Mouse (Mus musculus) lung, embryonic 15.5 days (tissue): ENCODE data around the gene Sncg. TPM values are rescaled to one million over a fixed set of nuclear protein-coding genes. Genes with fewer than 3 reads are reported as not detected.
"Not testable (repeated sequence)": the region's sequence is repeated elsewhere in the genome, so short reads cannot be mapped to it uniquely, and the experiment has no call there.

Experiments
- ATAC-seq: fragments of 200-750 bp; cut with Nextera tagmentation; 2 replicates; pipeline ENCODE4 v1.8.0; 2017; ENCODE audit warnings: moderate number of reproducible peaks, borderline replicate concordance; ENCODE audit not compliant: low FRiP score, low TSS enrichment; ENCODE audit errors: extremely low read depth
- H3K27ac ChIP-seq: fragments of 300-500 bp; sonication (generic); 2 replicates; pipeline ENCODE4 v1.5.1; 2015; ENCODE audit warnings: moderate library complexity, mild to moderate bottlenecking, inconsistent platforms
- H3K27me3 ChIP-seq: fragments of 300-500 bp; sonication (generic); 2 replicates; pipeline ENCODE4 v1.6.1; 2015; ENCODE audit warnings: inconsistent platforms
- H3K36me3 ChIP-seq: fragments of 300-500 bp; sonication (generic); 2 replicates; pipeline ENCODE4 v1.6.1; 2015; ENCODE audit warnings: inconsistent platforms
- H3K4me1 ChIP-seq: fragments of 300-500 bp; sonication (generic); 2 replicates; pipeline ENCODE4 v1.6.1; 2015; ENCODE audit warnings: inconsistent platforms
- H3K4me2 ChIP-seq: fragments of 300-500 bp; sonication (generic); 2 replicates; pipeline ENCODE4 v1.6.1; 2015; ENCODE audit warnings: inconsistent platforms, mild to moderate bottlenecking, moderate library complexity
- H3K4me3 ChIP-seq: fragments of 300-500 bp; sonication (generic); 2 replicates; pipeline ENCODE4 v1.5.1; 2015; ENCODE audit warnings: mild to moderate bottlenecking, inconsistent platforms
- H3K9ac ChIP-seq: fragments of 300-500 bp; sonication (generic); 2 replicates; pipeline ENCODE4 v1.6.1; 2015; ENCODE audit warnings: inconsistent platforms
- H3K9me3 ChIP-seq: fragments of 300-500 bp; sonication (generic); 2 replicates; pipeline ENCODE4 v1.6.1; 2016; ENCODE audit warnings: inconsistent platforms
- WGBS: fragments of 180-500 bp; shearing (Covaris S2); methylation state at CpG from one replicate; pipeline ENCODE4 v1.1.7; 2015; 5-methylcytosine and 5-hydroxymethylcytosine counted together
- polyA plus RNA-seq: library from polyadenylated mRNA; unstranded; fragments of >200 nt; fragmentation: Nextera tagmentation; extraction: Ambion mirVana; gene quantifications from 2 replicates; pipeline ENCODE4 v1.2.1, GENCODE M21; 2015

Sncg gene
- 6.2 and 7.5 TPM in 2 replicates for polyA plus RNA-seq

DNA sequence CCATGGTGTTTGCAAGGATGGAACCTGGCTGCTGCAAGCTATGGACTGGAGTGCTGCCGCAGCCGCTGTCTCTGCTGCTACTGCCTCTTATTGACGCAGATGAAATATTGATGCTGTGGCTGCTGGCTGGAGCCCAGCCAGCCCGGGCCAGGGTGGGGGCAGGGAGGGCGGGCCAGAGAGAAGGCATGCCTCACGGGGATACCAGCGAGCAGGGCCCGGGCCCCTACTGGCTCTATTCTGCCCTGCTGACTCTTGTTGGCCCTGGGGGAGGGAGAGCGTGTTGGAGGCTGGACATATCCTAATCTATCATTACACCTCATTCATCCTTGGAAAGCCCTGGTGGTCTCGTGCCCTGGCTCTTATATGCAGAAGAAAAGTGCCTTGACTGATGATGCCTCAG is at the start of gene Sncg:
Gene Sncg (minus strand): TSS at position 213 of the 400 bp plus-strand sequence.
- Histone ChIP-seq H3K4me3 (peak within 1 kb of the TSS; percentile 33), H3K9ac (no peak within 1 kb of the TSS), H3K4me1 (peaks cover 23% of the 10 kb centered on the region), H3K36me3 (no peaks in the 10 kb centered on the region), H3K27me3 (no peaks in the 10 kb centered on the region), H3K4me2 (peak within 1 kb of the TSS; percentile 45), H3K27ac (peak within 1 kb of the TSS; percentile 10; the same call in 1 of the 2 replicates), H3K9me3 (no peaks in the 10 kb centered on the region)
- 22% methylated on average over 10 of the region's 10 CpGs for WGBS
- ATAC-seq, result peak; percentile 20; the same call in 1 of the 2 replicates

DNA sequence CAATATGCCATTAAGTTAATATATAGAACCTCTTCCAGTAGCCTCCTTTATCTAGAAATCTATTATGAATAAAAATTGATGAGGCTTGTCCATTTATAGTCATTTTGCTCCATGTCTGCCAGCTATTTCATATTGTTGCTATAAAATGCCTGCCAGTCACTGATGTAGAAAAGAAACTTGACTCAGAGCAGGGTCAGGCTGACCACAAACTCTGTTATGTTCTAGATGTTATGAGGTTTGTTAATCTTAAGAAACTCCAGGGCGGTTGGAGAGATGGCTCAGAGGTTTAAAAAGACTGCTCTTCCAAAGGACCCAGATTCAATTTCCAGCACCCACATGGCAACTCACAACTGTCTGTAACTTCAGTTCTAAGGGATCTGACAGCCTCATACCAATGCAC is 46.5 kb upstream of the Sncg start:
- no peak overlapping the region for H3K9ac ChIP-seq
- H3K4me3 ChIP-seq, result no peak overlapping the region
- 89% methylated on average over 1 of the region's 1 CpGs for WGBS
- no peaks in the 10 kb centered on the region for H3K27me3 ChIP-seq
- no peaks in the 10 kb centered on the region for H3K4me1 ChIP-seq
- H3K36me3 ChIP-seq, result peaks cover 63% of the 10 kb centered on the region
- H3K9me3 ChIP-seq, result no peaks in the 10 kb centered on the region
- H3K4me2 ChIP-seq, result no peak overlapping the region
- no peak overlapping the region for H3K27ac ChIP-seq
- no peak for ATAC-seq

DNA sequence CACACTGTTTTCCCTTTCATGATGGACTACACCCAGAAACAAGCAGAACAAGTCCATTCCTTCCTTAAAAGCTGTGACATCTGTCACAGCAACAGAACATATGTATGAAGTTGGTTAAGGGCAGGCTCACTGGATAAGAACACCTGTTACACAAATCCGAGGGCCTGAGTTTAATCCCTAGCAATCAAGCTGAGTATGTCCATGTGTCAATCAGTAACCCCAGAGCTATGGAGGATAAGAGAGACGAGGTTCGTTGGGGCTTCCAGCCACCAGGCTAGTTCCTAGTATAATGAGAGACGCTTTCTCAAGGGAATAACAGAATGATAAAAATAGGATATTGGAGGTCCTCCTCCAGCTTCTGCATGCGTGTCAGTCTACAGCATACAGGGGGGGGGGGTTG is 42.9 kb upstream of the Sncg start:
- Histone ChIP-seq H3K9ac (no peak overlapping the region), H3K36me3 (peaks cover 50% of the 10 kb centered on the region), H3K27me3 (no peaks in the 10 kb centered on the region), H3K9me3 (no peaks in the 10 kb centered on the region), H3K4me2 (no peak overlapping the region), H3K4me1 (no peaks in the 10 kb centered on the region), H3K27ac (no peak overlapping the region), H3K4me3 (no peak overlapping the region)
- no peak for ATAC-seq
- 84% methylated on average over 5 of the region's 5 CpGs for WGBS

DNA sequence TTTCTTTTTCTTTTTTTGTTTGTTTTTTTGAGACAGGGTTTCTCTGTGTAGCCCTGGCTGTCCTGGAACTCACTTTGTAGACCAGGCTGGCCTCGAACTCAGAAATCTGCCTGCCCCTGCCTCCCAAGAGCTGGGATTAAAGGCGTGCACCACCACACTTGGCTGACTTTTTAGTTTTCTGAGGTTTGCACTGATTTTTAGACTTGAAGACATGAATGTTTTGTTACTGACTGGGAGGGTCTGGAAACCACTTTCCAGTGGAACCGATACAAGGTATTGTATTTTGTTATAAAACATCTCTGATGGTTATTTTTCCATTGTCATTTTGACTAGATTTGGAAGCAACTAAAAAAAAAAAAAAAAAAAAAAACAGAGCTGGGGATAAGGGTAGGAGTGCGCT is 42.4 kb upstream of the Sncg start:
- peaks cover 46% of the 10 kb centered on the region for H3K36me3 ChIP-seq
- not testable (repeated sequence) for H3K4me2 ChIP-seq, H3K9me3 ChIP-seq, ATAC-seq, H3K4me3 ChIP-seq, H3K4me1 ChIP-seq, H3K27ac ChIP-seq, H3K9ac ChIP-seq, H3K27me3 ChIP-seq
- WGBS, result 93% methylated on average over 4 of the region's 4 CpGs

DNA sequence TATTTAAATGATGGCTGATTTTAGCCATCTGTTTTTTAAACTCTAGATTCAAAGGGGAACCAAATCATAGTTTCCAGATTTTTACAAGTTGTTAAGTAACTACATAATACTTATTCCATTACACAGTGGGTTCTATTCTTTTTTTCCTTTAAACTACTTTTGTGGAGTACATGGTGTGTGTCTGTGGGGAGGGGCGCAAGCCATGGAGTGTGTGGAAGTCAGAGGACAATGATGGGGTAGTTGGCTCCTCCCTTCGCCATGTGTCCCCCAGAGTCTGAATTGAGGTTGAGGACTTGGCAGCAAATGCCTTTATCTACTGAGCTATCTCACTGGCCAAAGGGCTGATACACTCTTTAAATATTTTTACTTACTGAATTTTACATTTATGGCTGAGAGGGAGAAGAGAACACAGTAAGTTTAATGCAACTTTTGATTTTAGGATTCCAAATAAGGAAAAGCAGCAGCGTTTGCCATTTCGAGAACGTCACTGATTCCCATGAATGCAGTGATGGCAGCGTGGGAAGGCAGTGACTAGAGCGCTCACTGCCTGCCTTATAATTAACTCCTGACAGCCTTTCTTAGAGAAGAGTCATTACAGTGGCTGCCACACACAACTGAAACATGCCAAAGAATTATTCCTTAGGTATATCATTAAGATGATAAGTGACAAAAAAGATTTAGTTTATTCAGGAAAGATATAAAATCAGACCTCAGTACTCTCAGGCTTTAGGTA is 37.7 kb upstream of the Sncg start:
- Histone ChIP-seq H3K9ac (no peak overlapping the region), H3K27ac (no peak overlapping the region), H3K4me2 (no peak overlapping the region), H3K36me3 (peaks cover 44% of the 10 kb centered on the region), H3K4me1 (no peaks in the 10 kb centered on the region), H3K4me3 (no peak overlapping the region), H3K27me3 (no peaks in the 10 kb centered on the region), H3K9me3 (no peaks in the 10 kb centered on the region)
- 91% methylated on average over 7 of the region's 7 CpGs for WGBS
- ATAC-seq, result no peak

DNA sequence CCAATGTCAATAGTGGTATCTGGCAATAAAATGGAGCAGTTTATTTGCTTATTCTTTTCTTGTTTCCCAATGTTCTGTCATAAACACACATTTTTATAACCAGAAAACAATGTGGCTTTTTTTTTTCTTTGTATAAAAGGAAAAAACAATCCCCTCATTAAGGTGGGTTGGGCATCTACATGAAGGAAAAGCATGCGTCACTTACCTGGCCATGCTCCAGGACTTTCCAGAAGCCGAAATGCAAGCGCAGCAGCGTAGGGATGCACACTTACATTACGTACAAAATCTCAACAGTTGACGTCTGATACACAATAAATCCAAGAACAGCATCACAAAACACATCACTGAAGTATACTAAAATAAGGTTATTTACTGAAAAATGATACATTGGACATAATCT is 36.1 kb upstream of the Sncg start:
- H3K4me2 ChIP-seq, result no peak overlapping the region
- 95% methylated on average over 6 of the region's 6 CpGs for WGBS
- no peak overlapping the region for H3K4me3 ChIP-seq
- H3K9me3 ChIP-seq, result no peaks in the 10 kb centered on the region
- no peaks in the 10 kb centered on the region for H3K27me3 ChIP-seq
- peaks cover 45% of the 10 kb centered on the region for H3K36me3 ChIP-seq
- H3K4me1 ChIP-seq, result no peaks in the 10 kb centered on the region
- no peak for ATAC-seq
- H3K9ac ChIP-seq, result no peak overlapping the region
- H3K27ac ChIP-seq, result no peak overlapping the region

DNA sequence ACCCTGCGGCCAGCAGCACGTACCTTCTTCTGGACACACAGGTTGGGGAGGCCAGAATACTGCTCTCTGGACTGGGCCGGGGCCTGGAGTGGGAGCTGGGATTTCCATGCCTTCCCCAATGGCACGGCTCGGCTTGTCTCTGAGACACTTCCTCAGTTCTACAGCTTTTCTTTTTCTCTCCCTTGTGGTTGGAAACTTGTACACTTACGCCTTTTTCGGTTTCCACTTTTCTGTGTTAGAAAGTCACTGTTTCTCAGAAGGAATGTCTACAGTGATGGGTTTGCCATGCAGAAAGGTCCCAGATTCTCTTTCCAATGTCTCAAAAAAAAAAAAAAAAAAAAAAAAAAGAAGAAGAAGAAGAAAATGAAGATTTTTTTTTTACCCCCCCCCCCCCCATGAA is 28.8 kb upstream of the Sncg start:
- no peak overlapping the region for H3K4me2 ChIP-seq
- no peak overlapping the region for H3K9ac ChIP-seq
- peaks cover 50% of the 10 kb centered on the region for H3K36me3 ChIP-seq
- no peaks in the 10 kb centered on the region for H3K4me1 ChIP-seq
- no peaks in the 10 kb centered on the region for H3K9me3 ChIP-seq
- WGBS, result 91% methylated on average over 7 of the region's 7 CpGs
- no peak overlapping the region for H3K27ac ChIP-seq
- no peak for ATAC-seq
- H3K27me3 ChIP-seq, result no peaks in the 10 kb centered on the region
- no peak overlapping the region for H3K4me3 ChIP-seq

DNA sequence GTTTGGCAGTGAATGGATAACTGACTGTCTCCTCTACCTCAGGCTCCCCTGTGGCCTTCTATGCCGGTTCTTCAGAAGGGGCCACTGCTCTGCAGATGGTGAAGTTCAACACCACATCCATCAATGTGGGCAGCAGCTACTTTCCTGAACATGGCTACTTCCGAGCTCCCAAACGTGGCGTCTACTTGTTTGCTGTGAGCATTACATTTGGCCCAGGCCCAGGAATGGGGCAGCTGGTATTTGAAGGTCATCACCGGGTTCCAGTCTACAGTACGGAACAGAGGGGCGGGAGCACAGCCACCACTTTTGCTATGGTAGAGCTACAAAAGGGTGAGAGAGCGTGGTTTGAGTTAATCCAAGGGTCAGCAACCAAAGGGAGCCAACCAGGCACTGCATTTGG is 28.3 kb upstream of the Sncg start:
- no peak overlapping the region for H3K27ac ChIP-seq

DNA sequence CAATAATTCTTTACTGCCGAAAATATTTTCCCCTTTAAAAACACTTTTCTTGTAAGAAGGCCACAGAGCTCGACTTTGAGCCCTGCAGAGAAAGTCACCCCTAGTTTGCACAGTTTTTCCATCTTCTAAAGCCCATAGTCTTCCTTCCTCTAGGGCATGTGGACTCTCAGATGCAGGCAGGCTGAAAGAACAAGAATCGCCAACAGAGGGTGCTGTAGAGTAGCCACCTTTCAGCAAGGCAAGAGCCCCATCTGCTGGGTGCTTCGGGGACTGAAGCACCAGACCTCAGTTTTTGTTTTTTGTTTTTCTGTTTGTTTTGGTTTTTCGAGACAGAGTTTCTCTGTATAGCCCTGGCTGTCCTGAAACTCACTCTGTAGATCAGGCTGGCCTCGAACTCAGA is 26.5 kb upstream of the Sncg start:
- H3K36me3 ChIP-seq, result peaks cover 43% of the 10 kb centered on the region
- WGBS, result 56% methylated on average over 6 of the region's 6 CpGs
- no peak for ATAC-seq

More for the DNA sequence above, 28.3 kb upstream of the Sncg start:
- no peak overlapping the region for H3K4me3 ChIP-seq
- no peak for ATAC-seq
- H3K4me2 ChIP-seq, result no peak overlapping the region
- H3K9me3 ChIP-seq, result no peaks in the 10 kb centered on the region
- no peaks in the 10 kb centered on the region for H3K4me1 ChIP-seq
- peaks cover 49% of the 10 kb centered on the region for H3K36me3 ChIP-seq
- WGBS, result 51% methylated on average over 8 of the region's 8 CpGs
- H3K9ac ChIP-seq, result no peak overlapping the region
- H3K27me3 ChIP-seq, result no peaks in the 10 kb centered on the region

DNA sequence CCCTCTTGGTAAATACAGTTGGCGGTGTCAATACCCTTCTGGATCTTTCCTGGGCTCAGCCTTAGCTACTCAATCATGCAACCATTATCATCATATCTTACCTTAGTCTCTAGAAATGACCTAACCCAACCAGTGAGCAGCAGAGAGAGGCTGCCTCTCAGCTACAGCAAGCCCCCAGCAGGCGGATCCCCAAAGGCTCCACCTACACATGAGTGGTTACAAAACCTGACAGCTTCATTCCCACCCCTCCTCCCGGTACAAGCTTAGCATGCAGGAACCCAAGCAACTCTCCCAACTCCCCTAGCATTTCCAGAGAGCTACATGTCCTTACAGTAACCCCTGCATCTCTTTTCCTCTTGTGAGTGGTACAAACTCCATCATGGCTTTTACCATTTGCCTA is 25.4 kb upstream of the Sncg start:
- Histone ChIP-seq H3K4me1 (no peaks in the 10 kb centered on the region), H3K9me3 (no peaks in the 10 kb centered on the region), H3K36me3 (peaks cover 37% of the 10 kb centered on the region), H3K27me3 (no peaks in the 10 kb centered on the region), H3K27ac (no peak overlapping the region), H3K4me3 (no peak overlapping the region), H3K4me2 (no peak overlapping the region), H3K9ac (no peak overlapping the region)
- no peak for ATAC-seq
- WGBS, result 86% methylated on average over 3 of the region's 3 CpGs

More for the DNA sequence above, 26.5 kb upstream of the Sncg start:
- Histone ChIP-seq H3K27me3 (no peaks in the 10 kb centered on the region), H3K4me2 (no peak overlapping the region), H3K27ac (no peak overlapping the region), H3K4me1 (no peaks in the 10 kb centered on the region), H3K4me3 (no peak overlapping the region), H3K9ac (no peak overlapping the region), H3K9me3 (no peaks in the 10 kb centered on the region)

DNA sequence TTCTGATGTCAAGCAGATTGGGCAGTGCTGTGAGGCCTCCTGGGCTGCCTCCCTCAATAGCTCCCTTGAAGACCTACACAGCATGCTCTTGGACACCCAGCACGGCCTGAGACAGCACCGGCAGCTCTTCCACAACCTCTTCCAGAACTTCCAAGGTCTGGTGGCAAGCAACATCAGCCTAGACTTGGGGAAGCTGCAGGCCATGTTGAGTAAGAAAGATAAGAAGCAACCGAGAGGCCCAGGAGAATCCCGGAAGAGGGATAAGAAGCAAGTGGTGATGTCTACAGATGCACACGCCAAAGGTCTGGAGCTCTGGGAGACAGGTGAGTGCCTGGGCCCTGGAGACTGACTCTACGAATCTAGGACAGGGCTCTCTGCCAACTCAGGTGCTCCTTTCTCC is 24.7 kb upstream of the Sncg start:
- no peaks in the 10 kb centered on the region for H3K9me3 ChIP-seq
- no peaks in the 10 kb centered on the region for H3K4me1 ChIP-seq
- 91% methylated on average over 6 of the region's 6 CpGs for WGBS
- H3K4me2 ChIP-seq, result no peak overlapping the region
- H3K4me3 ChIP-seq, result no peak overlapping the region
- no peak overlapping the region for H3K27ac ChIP-seq
- H3K36me3 ChIP-seq, result peaks cover 31% of the 10 kb centered on the region
- H3K27me3 ChIP-seq, result no peaks in the 10 kb centered on the region
- H3K9ac ChIP-seq, result no peak overlapping the region
- no peak for ATAC-seq

DNA sequence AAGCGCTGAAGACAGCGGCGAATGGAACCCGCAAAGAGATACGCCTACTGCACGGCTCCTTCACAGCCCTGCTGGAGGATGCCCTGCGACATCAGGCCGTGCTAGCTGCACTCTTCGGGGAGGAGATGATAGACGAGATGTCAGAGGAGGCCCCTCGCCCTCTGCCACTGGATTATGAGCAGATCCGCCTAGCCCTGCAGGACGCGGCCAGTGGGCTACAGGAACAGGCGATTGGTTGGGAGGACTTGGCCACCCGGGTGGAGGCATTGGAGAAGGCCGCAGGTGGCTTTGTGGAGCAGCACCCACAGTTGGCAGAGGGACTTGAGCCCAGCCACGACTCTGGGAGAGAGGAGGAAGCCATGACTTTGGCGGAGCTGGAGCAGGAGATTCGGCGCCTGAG is 24.3 kb upstream of the Sncg start:
- no peak overlapping the region for H3K9ac ChIP-seq
- no peaks in the 10 kb centered on the region for H3K4me1 ChIP-seq
- no peak overlapping the region for H3K27ac ChIP-seq
- 90% methylated on average over 21 of the region's 21 CpGs for WGBS
- no peak for ATAC-seq
- peaks cover 27% of the 10 kb centered on the region for H3K36me3 ChIP-seq
- no peaks in the 10 kb centered on the region for H3K27me3 ChIP-seq
- H3K4me2 ChIP-seq, result no peak overlapping the region
- H3K4me3 ChIP-seq, result no peak overlapping the region
- H3K9me3 ChIP-seq, result no peaks in the 10 kb centered on the region

DNA sequence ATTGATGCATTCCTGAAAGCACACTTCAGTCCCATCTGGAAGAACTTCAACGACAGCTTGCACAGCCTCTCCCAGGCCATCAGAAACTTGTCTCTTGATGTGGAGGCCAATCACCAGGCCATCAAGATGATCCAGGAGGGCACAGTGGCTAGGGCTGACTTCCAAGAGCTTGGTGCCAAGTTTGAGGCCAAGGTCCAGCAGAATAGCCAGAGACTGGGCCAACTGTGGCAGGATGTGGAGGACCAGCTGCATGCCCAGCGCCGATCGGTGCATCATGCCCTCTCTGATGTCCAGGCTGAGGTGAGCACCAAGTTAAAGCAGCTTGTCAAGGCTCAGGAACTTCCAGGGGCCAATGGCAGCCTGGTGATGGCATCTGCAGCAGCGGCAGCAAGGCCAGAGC is 23.3 kb upstream of the Sncg start:
- no peaks in the 10 kb centered on the region for H3K9me3 ChIP-seq
- no peak overlapping the region for H3K4me3 ChIP-seq
- H3K4me2 ChIP-seq, result no peak overlapping the region
- H3K36me3 ChIP-seq, result peaks cover 22% of the 10 kb centered on the region
- no peaks in the 10 kb centered on the region for H3K4me1 ChIP-seq
- H3K27me3 ChIP-seq, result no peaks in the 10 kb centered on the region
- no peak overlapping the region for H3K27ac ChIP-seq
- ATAC-seq, result no peak
- no peak overlapping the region for H3K9ac ChIP-seq
- WGBS, result 88% methylated on average over 5 of the region's 5 CpGs
